In the genomic region with DNA sequence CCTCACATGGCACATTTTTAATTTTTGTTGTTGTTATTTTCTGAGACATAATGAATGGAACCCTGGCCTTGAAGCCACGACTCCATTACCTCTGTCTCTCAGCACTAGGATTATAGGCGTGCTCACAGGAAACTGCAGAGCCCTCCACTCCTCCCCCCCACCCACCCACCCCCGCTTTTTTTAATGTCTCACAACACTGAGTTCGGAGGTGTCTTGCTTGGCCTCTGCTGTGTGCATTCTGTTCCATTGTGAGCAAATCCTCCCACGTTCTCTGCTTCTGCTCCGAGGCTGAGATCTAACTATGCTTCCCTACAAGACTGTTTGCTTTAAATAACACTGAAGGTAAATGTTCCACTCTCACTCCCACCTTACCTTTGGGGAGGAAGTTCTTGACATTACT, we compare ENCODE assay signal across 7 mouse cellular contexts. TPM values are rescaled to one million over a fixed set of nuclear protein-coding genes. Genes with fewer than 3 reads are reported as not detected.
A peak's percentile ranks its signal among the peaks of the same experiment; 100 is the strongest.
DNase-seq lines count a peak whose midpoint lies in the region; ATAC-seq and TF ChIP-seq lines count a peak whose summit lies in the region.

No protein-coding gene starts in this region.

- H3K36me3 ChIP-seq in lung, embryonic 15.5 days: peaks cover 25% of the 10 kb centered on the region
- H3K36me3 ChIP-seq in embryonic facial prominence, embryonic 11.5 days (replicated peaks; ENCODE audit: control insufficient read depth, insufficient read depth, low read depth, low read length): no peaks in the 10 kb centered on the region
- peaks cover 23% of the 10 kb centered on the region; the same call in 1 of the 2 replicates for H3K36me3 ChIP-seq in hindbrain, postnatal 0 days (ENCODE audit: insufficient read depth, low read length)
- peaks cover 29% of the 10 kb centered on the region for H3K36me3 ChIP-seq in midbrain, embryonic 13.5 days

- peak overlapping the region; percentile 46 for H3K27ac ChIP-seq in lung, embryonic 15.5 days
- H3K27ac ChIP-seq in embryonic facial prominence, embryonic 11.5 days (replicated peaks; ENCODE audit: low read depth, low read length): no peak overlapping the region
- H3K27ac ChIP-seq in hindbrain, postnatal 0 days: peak overlapping the region; percentile 84
- H3K27ac ChIP-seq in midbrain, embryonic 13.5 days: peak overlapping the region; percentile 74

- H3K9me3 ChIP-seq in lung, embryonic 15.5 days: no peaks in the 10 kb centered on the region
- H3K9me3 ChIP-seq in embryonic facial prominence, embryonic 11.5 days (replicated peaks; ENCODE audit: control insufficient read depth, low read length): no peaks in the 10 kb centered on the region
- H3K9me3 ChIP-seq in hindbrain, postnatal 0 days (ENCODE audit: low read length): no peaks in the 10 kb centered on the region
- H3K9me3 ChIP-seq in midbrain, embryonic 13.5 days: no peaks in the 10 kb centered on the region

- WGBS in lung, embryonic 15.5 days: 30% methylated on average over 6 of the region's 6 CpGs
- WGBS in embryonic facial prominence, embryonic 11.5 days: 65% methylated on average over 6 of the region's 6 CpGs
- WGBS in hindbrain, postnatal 0 days: 44% methylated on average over 6 of the region's 6 CpGs
- WGBS in midbrain, embryonic 13.5 days: 55% methylated on average over 6 of the region's 6 CpGs

- ATAC-seq in lung, embryonic 15.5 days (ENCODE audit: borderline replicate concordance, extremely low read depth, low FRiP score, low TSS enrichment): peak; percentile 50
- peak; percentile 27; the same call in 1 of the 2 replicates for ATAC-seq in embryonic facial prominence, embryonic 11.5 days (replicated peaks; ENCODE audit: insufficient number of reproducible peaks, low FRiP score, low TSS enrichment, low read depth)
- peak; percentile 60 for ATAC-seq in hindbrain, postnatal 0 days
- peak; percentile 68 for ATAC-seq in midbrain, embryonic 13.5 days

- H3K4me3 ChIP-seq in lung, embryonic 15.5 days: peak overlapping the region; percentile 84
- H3K4me3 ChIP-seq in embryonic facial prominence, embryonic 11.5 days (ENCODE audit: low read depth, low read length): peak overlapping the region; percentile 89
- peak overlapping the region; percentile 93 for H3K4me3 ChIP-seq in hindbrain, postnatal 0 days (ENCODE audit: low read length)
- H3K4me3 ChIP-seq in midbrain, embryonic 13.5 days (replicated peaks): peak overlapping the region; percentile 77

- no peaks in the 10 kb centered on the region for H3K27me3 ChIP-seq in lung, embryonic 15.5 days
- H3K27me3 ChIP-seq in embryonic facial prominence, embryonic 11.5 days (ENCODE audit: control insufficient read depth, insufficient read depth, low read length): no peaks in the 10 kb centered on the region
- H3K27me3 ChIP-seq in hindbrain, postnatal 0 days (ENCODE audit: insufficient read depth, low read length): no peaks in the 10 kb centered on the region
- H3K27me3 ChIP-seq in midbrain, embryonic 13.5 days: no peaks in the 10 kb centered on the region

- H3K4me2 ChIP-seq in lung, embryonic 15.5 days: peak overlapping the region; percentile 65
- H3K4me2 ChIP-seq in embryonic facial prominence, embryonic 11.5 days (ENCODE audit: low read depth, low read length): peak overlapping the region; percentile 46
- H3K4me2 ChIP-seq in hindbrain, postnatal 0 days (ENCODE audit: low read depth, low read length): peak overlapping the region; percentile 90
- peak overlapping the region; percentile 79 for H3K4me2 ChIP-seq in midbrain, embryonic 13.5 days (replicated peaks)

- peak overlapping the region; percentile 90 for H3K9ac ChIP-seq in lung, embryonic 15.5 days
- H3K9ac ChIP-seq in embryonic facial prominence, embryonic 11.5 days (replicated peaks; ENCODE audit: low read length): peak overlapping the region; percentile 46
- peak overlapping the region; percentile 88 for H3K9ac ChIP-seq in hindbrain, postnatal 0 days (replicated peaks; ENCODE audit: low read length)
- peak overlapping the region; percentile 83 for H3K9ac ChIP-seq in midbrain, embryonic 13.5 days (replicated peaks)

- peaks cover 16% of the 10 kb centered on the region; the same call in 1 of the 2 replicates for H3K4me1 ChIP-seq in lung, embryonic 15.5 days
- H3K4me1 ChIP-seq in embryonic facial prominence, embryonic 11.5 days (ENCODE audit: control insufficient read depth, insufficient read depth, low read length): no peaks in the 10 kb centered on the region
- peaks cover 8% of the 10 kb centered on the region; the same call in 1 of the 2 replicates for H3K4me1 ChIP-seq in hindbrain, postnatal 0 days (ENCODE audit: insufficient read depth, low read length)
- peaks cover 22% of the 10 kb centered on the region for H3K4me1 ChIP-seq in midbrain, embryonic 13.5 days (replicated peaks)

- no peak for TF ChIP-seq CTCF in hindbrain, postnatal 0 days (IDR thresholded peaks at IDR 0.05; ENCODE audit: low read depth)

- no peak for DNase-seq in lung, postnatal 36 days
- DNase-seq in embryonic facial prominence, embryonic 11.5 days (ENCODE audit: low spot score): no peak
- no peak for DNase-seq in hindbrain, postnatal 0 days (ENCODE audit: low spot score)
- DNase-seq in B cell, adult 2 months: no peak
- no peak for DNase-seq in embryo, embryonic 9.5 days (ENCODE audit: extremely low spot score)

RNA-seq across cellular contexts. Expression of a gene that starts 0.5 kb away (rescaled TPM):
- polyA plus RNA-seq in lung, embryonic 15.5 days (2015; fragmentation: Nextera tagmentation; extraction: Ambion mirVana): 68.4 and 71.7 TPM in 2 replicates
- 75.6 and 85.0 TPM in 2 replicates for polyA plus RNA-seq in embryonic facial prominence, embryonic 11.5 days (2014; fragmentation: Nextera tagmentation; extraction: Ambion mirVana)
- total RNA-seq in hindbrain, postnatal 0 days (2014; rRNA removed): 27.9 and 32.0 TPM in 2 replicates
- polyA plus RNA-seq in hindbrain, postnatal 0 days (2015; fragmentation: Nextera tagmentation; extraction: Ambion mirVana): 68.1 and 69.9 TPM in 2 replicates
- 80.6 and 82.0 TPM in 2 replicates for polyA plus RNA-seq in midbrain, embryonic 13.5 days (2015; fragmentation: Nextera tagmentation; extraction: Ambion mirVana)
